Mouse (Mus musculus): ENCODE results near the gene Nim1k. TPM values are rescaled to one million over a fixed set of nuclear protein-coding genes. Genes with fewer than 3 reads are reported as not detected.
A peak's percentile ranks its signal among the peaks of the same experiment; 100 is the strongest.

Gene Nim1k
- polyA plus RNA-seq (2011; ENCODE audit: insufficient read depth, insufficient read length, low read depth, missing spikeins), result 0.19 and 0.23 TPM in 2 replicates

DNA sequence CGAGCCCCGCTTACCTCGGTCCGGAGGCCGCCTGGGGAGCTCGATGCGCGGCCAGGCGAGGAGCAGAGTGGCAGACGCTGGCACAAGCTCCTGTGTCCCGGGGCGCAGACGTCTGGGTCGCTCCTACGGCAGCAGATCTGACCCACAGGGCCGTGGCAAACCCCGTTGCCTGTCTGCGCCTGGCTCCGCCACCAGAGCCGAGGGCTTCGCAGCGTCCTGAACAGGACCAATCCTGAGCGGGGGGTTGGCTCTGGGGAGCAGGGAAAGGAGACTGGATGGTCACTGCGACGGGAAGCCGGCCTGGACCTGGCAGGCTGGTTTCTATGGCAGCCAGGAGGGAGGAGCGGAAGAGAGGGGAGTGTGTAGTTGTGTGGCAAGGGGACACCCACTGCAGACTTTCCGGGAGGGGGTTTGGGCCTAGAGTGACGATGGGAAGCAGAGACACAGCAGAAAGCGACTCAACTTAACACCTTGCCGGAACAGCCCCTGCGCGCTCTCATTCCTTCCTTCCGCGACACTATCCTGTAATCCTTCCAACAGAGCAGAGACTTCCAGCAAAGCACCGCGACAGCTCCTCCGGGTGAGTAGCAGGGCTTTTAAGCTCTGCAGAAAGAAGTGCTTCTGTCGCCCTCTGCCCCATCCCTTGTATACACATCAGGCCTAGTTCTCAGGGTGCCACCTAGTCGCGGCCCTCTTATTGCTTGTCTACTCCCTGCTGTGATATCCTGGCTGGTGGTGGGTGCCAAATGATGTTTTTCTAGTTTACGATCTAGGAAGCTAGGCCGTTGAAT, at the start of gene Nim1k:
Nim1k (minus strand) TSS at position 202 of the 791 bp plus-strand sequence.
- Histone ChIP-seq H3K27ac (ENCODE audit: insufficient read depth, low read length) (no peak within 1 kb of the TSS), H3K36me3 (ENCODE audit: control insufficient read depth, insufficient read depth, low read length, poor library complexity, severe bottlenecking) (peaks cover under 1% of the 10 kb centered on the region; the same call in 1 of the 2 replicates), H3K9ac (ENCODE audit: low read depth, poor library complexity, severe bottlenecking) (peak within 1 kb of the TSS; percentile 47), H3K9me3 (replicated peaks; ENCODE audit: control insufficient read depth, insufficient read depth, low read length, poor library complexity, severe bottlenecking) (no peaks in the 10 kb centered on the region), H3K4me1 (ENCODE audit: control insufficient read depth, insufficient read depth, low read length) (no peaks in the 10 kb centered on the region), H3K4me3 (ENCODE audit: low read depth, low read length) (peak within 1 kb of the TSS; percentile 77), H3K27me3 (ENCODE audit: control insufficient read depth, insufficient read depth, low read length, poor library complexity, severe bottlenecking) (no peaks in the 10 kb centered on the region)
- TF ChIP-seq POLR2A (IDR thresholded peaks at IDR 0.05; ENCODE audit: insufficient read depth, low read length), result no peak
- no peak for TF ChIP-seq EP300 (IDR thresholded peaks at IDR 0.05; ENCODE audit: insufficient read depth, low read depth, low read length)
- no peak for TF ChIP-seq CTCF (IDR thresholded peaks at IDR 0.05; ENCODE audit: low read depth, low read length)

- H3K9ac ChIP-seq (ENCODE audit: low read depth, poor library complexity, severe bottlenecking), result no peak overlapping the region
- no peak overlapping the region for H3K27ac ChIP-seq (ENCODE audit: insufficient read depth, low read length)
- no peaks in the 10 kb centered on the region for H3K9me3 ChIP-seq (replicated peaks; ENCODE audit: control insufficient read depth, insufficient read depth, low read length, poor library complexity, severe bottlenecking)
- no peak overlapping the region for H3K4me3 ChIP-seq (ENCODE audit: low read depth, low read length)
- TF ChIP-seq CTCF (IDR thresholded peaks at IDR 0.05; ENCODE audit: low read depth, low read length) (no peak), POLR2A (IDR thresholded peaks at IDR 0.05; ENCODE audit: insufficient read depth, low read length) (no peak), EP300 (IDR thresholded peaks at IDR 0.05; ENCODE audit: insufficient read depth, low read depth, low read length) (no peak)
- H3K4me1 ChIP-seq (ENCODE audit: control insufficient read depth, insufficient read depth, low read length), result no peaks in the 10 kb centered on the region
- H3K36me3 ChIP-seq (ENCODE audit: control insufficient read depth, insufficient read depth, low read length, poor library complexity, severe bottlenecking), result no peaks in the 10 kb centered on the region
- no peaks in the 10 kb centered on the region for H3K27me3 ChIP-seq (ENCODE audit: control insufficient read depth, insufficient read depth, low read length, poor library complexity, severe bottlenecking)
Observed at GRCm38 (mm10) chr13:119797656-119798055, 42.0 kb upstream of the Nim1k start.

DNA sequence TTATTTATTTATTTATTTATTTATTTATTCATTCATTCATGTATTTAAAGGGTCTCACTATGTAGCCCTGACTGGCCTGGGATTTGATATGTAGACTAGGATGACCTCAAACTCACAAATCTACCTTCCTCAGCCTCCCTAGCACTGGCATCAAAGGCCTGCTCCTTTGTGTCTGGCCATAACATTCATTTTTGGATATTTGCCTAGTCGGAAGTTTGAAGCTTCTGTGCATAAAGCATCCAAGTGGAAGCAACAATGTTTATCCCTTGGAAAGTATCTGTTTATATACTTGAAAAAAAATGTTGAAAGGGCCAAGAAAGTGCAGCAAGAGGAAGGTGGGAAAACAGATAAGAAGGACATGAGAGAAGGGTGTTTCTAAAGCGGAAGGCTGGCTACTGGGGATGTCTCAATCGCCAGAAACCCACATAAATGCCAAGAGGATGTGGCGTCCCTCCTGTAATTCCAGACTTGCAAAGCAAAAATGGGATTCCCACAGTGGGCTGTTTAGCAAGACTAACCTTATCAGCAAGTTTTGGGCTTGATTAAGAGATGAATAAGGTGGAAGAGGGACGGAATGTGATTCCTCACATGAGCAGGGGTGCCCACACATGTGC, 37.2 kb upstream of the Nim1k start:
- no peak overlapping the region for H3K4me3 ChIP-seq (ENCODE audit: low read depth, low read length)
- no peak overlapping the region for H3K27ac ChIP-seq (ENCODE audit: insufficient read depth, low read length)
- H3K9me3 ChIP-seq (replicated peaks; ENCODE audit: control insufficient read depth, insufficient read depth, low read length, poor library complexity, severe bottlenecking), result no peaks in the 10 kb centered on the region
- TF ChIP-seq POLR2A (IDR thresholded peaks at IDR 0.05; ENCODE audit: insufficient read depth, low read length) (no peak), EP300 (IDR thresholded peaks at IDR 0.05; ENCODE audit: insufficient read depth, low read depth, low read length) (no peak), CTCF (IDR thresholded peaks at IDR 0.05; ENCODE audit: low read depth, low read length) (no peak)
- no peaks in the 10 kb centered on the region for H3K27me3 ChIP-seq (ENCODE audit: control insufficient read depth, insufficient read depth, low read length, poor library complexity, severe bottlenecking)
- no peak overlapping the region; the same call in 1 of the 2 replicates for H3K9ac ChIP-seq (ENCODE audit: low read depth, poor library complexity, severe bottlenecking)
- H3K36me3 ChIP-seq (ENCODE audit: control insufficient read depth, insufficient read depth, low read length, poor library complexity, severe bottlenecking), result peaks cover 10% of the 10 kb centered on the region
- no peaks in the 10 kb centered on the region for H3K4me1 ChIP-seq (ENCODE audit: control insufficient read depth, insufficient read depth, low read length)

GRCm38 (mm10) chr13:119791580-119792135, 36.0 kb upstream of the Nim1k start:
- peak overlapping the region; percentile 76 for H3K27ac ChIP-seq (ENCODE audit: insufficient read depth, low read length)
- peak overlapping the region; percentile 74 for H3K4me3 ChIP-seq (ENCODE audit: low read depth, low read length)

DNA sequence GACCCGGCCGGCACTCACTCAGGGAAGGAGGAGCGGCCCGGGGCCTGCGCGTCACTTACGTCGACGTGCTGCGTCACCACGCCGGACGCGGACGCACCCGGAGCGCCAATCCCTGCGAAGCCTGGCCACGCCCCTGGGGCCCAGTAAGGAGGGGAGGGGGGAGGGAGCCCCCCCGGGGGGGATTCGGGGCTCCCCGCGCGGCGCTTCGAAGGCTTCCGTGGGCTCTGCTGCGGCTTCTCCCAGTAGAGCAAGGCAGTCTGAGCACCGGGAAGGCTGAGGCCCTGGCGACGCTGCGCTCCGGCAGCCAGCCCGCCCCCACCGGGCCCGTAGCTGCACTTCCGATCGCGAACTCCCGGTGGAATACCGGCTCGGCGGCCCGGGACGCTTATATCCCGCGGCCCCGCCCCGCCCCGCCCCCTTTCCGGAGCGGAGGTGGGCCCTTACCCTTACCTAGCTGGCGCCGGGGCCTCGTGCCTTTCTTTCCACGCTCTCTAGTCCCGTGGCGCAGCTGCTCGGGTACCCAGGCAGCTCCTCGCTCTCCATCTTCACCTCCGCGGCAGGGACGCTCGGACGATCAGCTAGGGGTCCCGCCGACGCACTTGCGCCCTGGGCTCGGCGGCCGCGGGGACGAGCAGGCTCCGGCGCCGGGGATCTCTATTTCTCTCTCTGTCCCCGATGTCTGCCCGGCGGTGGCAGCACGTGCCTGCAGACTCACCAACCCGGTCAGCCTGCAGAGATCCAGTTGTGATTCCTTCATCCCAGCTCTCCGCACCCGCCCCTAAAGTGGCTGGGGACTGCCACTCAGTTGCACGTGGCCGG, 35.3 kb upstream of the Nim1k start, which contains the start of gene Zfp131:
Zfp131 (minus strand) TSS at position 129 of the 819 bp plus-strand sequence.
- TF ChIP-seq POLR2A (IDR thresholded peaks at IDR 0.05; ENCODE audit: insufficient read depth, low read length) (no peak), CTCF (IDR thresholded peaks at IDR 0.05; ENCODE audit: low read depth, low read length) (no peak), EP300 (IDR thresholded peaks at IDR 0.05; ENCODE audit: insufficient read depth, low read depth, low read length) (0 out of 2 replicates have a peak, but pooled peaks have one; percentile 14)
- Histone ChIP-seq H3K4me1 (ENCODE audit: control insufficient read depth, insufficient read depth, low read length) (no peaks in the 10 kb centered on the region), H3K27me3 (ENCODE audit: control insufficient read depth, insufficient read depth, low read length, poor library complexity, severe bottlenecking) (no peaks in the 10 kb centered on the region), H3K36me3 (ENCODE audit: control insufficient read depth, insufficient read depth, low read length, poor library complexity, severe bottlenecking) (peaks cover 23% of the 10 kb centered on the region), H3K9me3 (replicated peaks; ENCODE audit: control insufficient read depth, insufficient read depth, low read length, poor library complexity, severe bottlenecking) (no peaks in the 10 kb centered on the region), H3K4me3 (ENCODE audit: low read depth, low read length) (peak within 1 kb of the TSS; percentile 98), H3K9ac (ENCODE audit: low read depth, poor library complexity, severe bottlenecking) (peak within 1 kb of the TSS; percentile 85), H3K27ac (ENCODE audit: insufficient read depth, low read length) (peak within 1 kb of the TSS; percentile 76)

More at GRCm38 (mm10) chr13:119791580-119792135, 36.0 kb upstream of the Nim1k start:
- Histone ChIP-seq H3K27me3 (ENCODE audit: control insufficient read depth, insufficient read depth, low read length, poor library complexity, severe bottlenecking) (no peaks in the 10 kb centered on the region), H3K9ac (ENCODE audit: low read depth, poor library complexity, severe bottlenecking) (peak overlapping the region; percentile 85), H3K36me3 (ENCODE audit: control insufficient read depth, insufficient read depth, low read length, poor library complexity, severe bottlenecking) (peaks cover 19% of the 10 kb centered on the region), H3K9me3 (replicated peaks; ENCODE audit: control insufficient read depth, insufficient read depth, low read length, poor library complexity, severe bottlenecking) (no peaks in the 10 kb centered on the region), H3K4me1 (ENCODE audit: control insufficient read depth, insufficient read depth, low read length) (no peaks in the 10 kb centered on the region)
- TF ChIP-seq CTCF (IDR thresholded peaks at IDR 0.05; ENCODE audit: low read depth, low read length) (no peak), POLR2A (IDR thresholded peaks at IDR 0.05; ENCODE audit: insufficient read depth, low read length) (no peak), EP300 (IDR thresholded peaks at IDR 0.05; ENCODE audit: insufficient read depth, low read depth, low read length) (no peak)
